ENCODE assay signal across 8 mouse cellular contexts in genomic region chr9:118926688-118927321, GRCm38 (mm10). TPM values are rescaled to one million over a fixed set of nuclear protein-coding genes. Genes with fewer than 3 reads are reported as not detected.
DNase-seq lines count a peak whose midpoint lies in the region; ATAC-seq and TF ChIP-seq lines count a peak whose summit lies in the region.

No protein-coding gene starts in this region.

- H3K9me3 ChIP-seq in ES-E14 (ENCODE audit: control insufficient read depth, insufficient read depth, low read depth, low read length), result no peaks in the 10 kb centered on the region
- no peaks in the 10 kb centered on the region for H3K9me3 ChIP-seq in forebrain, embryonic 13.5 days (replicated peaks)
- H3K9me3 ChIP-seq in hindbrain, embryonic 12.5 days (replicated peaks), result no peaks in the 10 kb centered on the region
- no peaks in the 10 kb centered on the region for H3K9me3 ChIP-seq in lung, postnatal 0 days (ENCODE audit: low read length)

- H3K9ac ChIP-seq in ES-E14 (ENCODE audit: insufficient read depth, low read depth, low read length, poor library complexity, severe bottlenecking), result peak overlapping the region; percentile 72
- H3K9ac ChIP-seq in forebrain, embryonic 13.5 days, result peak overlapping the region; percentile 85
- H3K9ac ChIP-seq in hindbrain, embryonic 12.5 days, result peak overlapping the region; percentile 87
- H3K9ac ChIP-seq in lung, postnatal 0 days (replicated peaks; ENCODE audit: low read depth), result peak overlapping the region; percentile 73

- DNase-seq in ES-E14 (ENCODE audit: low read depth, low spot score), result no peak
- DNase-seq in adrenal gland, postnatal 36 days, result peak; percentile 60 to 79
- DNase-seq in layer of hippocampus, postnatal 25 days (ENCODE audit: extremely low spot score in 1 of 2, low spot score in 1 of 2), result peak; percentile 65 to 68
- DNase-seq in lung, postnatal 0 days (ENCODE audit: low spot score), result peak; percentile 54
- peak; percentile 87 for DNase-seq in right cerebral cortex, postnatal 10 days (ENCODE audit: low spot score in 2 of 2)
- DNase-seq in natural killer cell, adult 2 months (ENCODE audit: low spot score in 2 of 2), result no peak

- TF ChIP-seq CTCF in lung, postnatal 0 days (IDR thresholded peaks at IDR 0.05), result no peak; the same call in 1 of the 2 replicates

- H3K27ac ChIP-seq in ES-E14 (ENCODE audit: insufficient read depth, low read depth, low read length, poor library complexity, severe bottlenecking), result no peak overlapping the region
- peak overlapping the region; percentile 80 for H3K27ac ChIP-seq in forebrain, embryonic 13.5 days
- H3K27ac ChIP-seq in hindbrain, embryonic 12.5 days, result peak overlapping the region; percentile 79
- peak overlapping the region; percentile 95 for H3K27ac ChIP-seq in lung, postnatal 0 days (ENCODE audit: low read length)

- H3K27me3 ChIP-seq in forebrain, embryonic 13.5 days, result no peaks in the 10 kb centered on the region
- peaks cover 6% of the 10 kb centered on the region; the same call in 1 of the 2 replicates for H3K27me3 ChIP-seq in hindbrain, embryonic 12.5 days
- no peaks in the 10 kb centered on the region for H3K27me3 ChIP-seq in lung, postnatal 0 days (replicated peaks; ENCODE audit: insufficient read depth, low read length)

- peak; percentile 17 for ATAC-seq in forebrain, embryonic 13.5 days
- ATAC-seq in hindbrain, embryonic 12.5 days (ENCODE audit: low FRiP score), result peak; percentile 32
- ATAC-seq in lung, postnatal 0 days, result peak; percentile 8

- H3K4me3 ChIP-seq in ES-E14 (ENCODE audit: insufficient read depth in 1 of 2, low read depth in 1 of 2, low read length in 2 of 2, poor library complexity in 1 of 2, severe bottlenecking in 1 of 2), result peak overlapping the region; percentile 49 to 88
- H3K4me3 ChIP-seq in forebrain, embryonic 13.5 days, result peak overlapping the region; percentile 80
- peak overlapping the region; percentile 84 for H3K4me3 ChIP-seq in hindbrain, embryonic 12.5 days
- H3K4me3 ChIP-seq in lung, postnatal 0 days (ENCODE audit: low read depth, low read length), result peak overlapping the region; percentile 72

- H3K36me3 ChIP-seq in ES-E14 (ENCODE audit: control insufficient read depth, insufficient read depth, low read length, poor library complexity, severe bottlenecking), result no peaks in the 10 kb centered on the region
- H3K36me3 ChIP-seq in forebrain, embryonic 13.5 days (ENCODE audit: poor library complexity, severe bottlenecking), result no peaks in the 10 kb centered on the region
- no peaks in the 10 kb centered on the region for H3K36me3 ChIP-seq in hindbrain, embryonic 12.5 days
- H3K36me3 ChIP-seq in lung, postnatal 0 days (ENCODE audit: insufficient read depth, low read length), result no peaks in the 10 kb centered on the region; the same call in 1 of the 2 replicates

- peak overlapping the region; percentile 97 for H3K4me2 ChIP-seq in forebrain, embryonic 13.5 days
- H3K4me2 ChIP-seq in hindbrain, embryonic 12.5 days (replicated peaks), result peak overlapping the region; percentile 98
- H3K4me2 ChIP-seq in lung, postnatal 0 days (replicated peaks; ENCODE audit: low read depth, low read length), result peak overlapping the region; percentile 95

- in situ Hi-C loops in ES-E14 (cut with MboI; ENCODE audit: low sequenced_read_pairs in 2 of 2, unreplicated experiment in 2 of 2), result no loop called here

- WGBS in forebrain, embryonic 13.5 days, result 4% methylated on average over 39 of the region's 68 CpGs
- 4% methylated on average over 53 of the region's 68 CpGs for WGBS in hindbrain, embryonic 12.5 days
- WGBS in lung, postnatal 0 days, result under 1% methylated on average over 40 of the region's 68 CpGs

- TF ChIP-seq EP300 in lung, postnatal 0 days (IDR thresholded peaks at IDR 0.05), result no peak

- H3K4me1 ChIP-seq in ES-E14 (ENCODE audit: control insufficient read depth in 2 of 2, insufficient read depth in 2 of 2, low read length in 2 of 2, poor library complexity in 1 of 2), result peaks cover 0 to 6% of the 10 kb centered on the region in 2 experiments; a peak in 1 of 4 replicates
- H3K4me1 ChIP-seq in forebrain, embryonic 13.5 days, result peaks cover 36% of the 10 kb centered on the region
- H3K4me1 ChIP-seq in hindbrain, embryonic 12.5 days, result peaks cover 27% of the 10 kb centered on the region
- peaks cover 20% of the 10 kb centered on the region; the same call in 1 of the 2 replicates for H3K4me1 ChIP-seq in lung, postnatal 0 days (ENCODE audit: insufficient read depth, low read depth, low read length)

TF ChIP-seq in ES-E14, 5 proteins besides CTCF, POLR2A, EP300 and RAD21:
- TF ChIP-seq MAFK (IDR thresholded peaks at IDR 0.05; ENCODE audit: insufficient read depth, low read depth, low read length) (no peak), CHD2 (IDR thresholded peaks at IDR 0.05; ENCODE audit: low read depth, low read length) (no peak), HCFC1 (IDR thresholded peaks at IDR 0.05; ENCODE audit: borderline replicate concordance, insufficient read depth, low read length) (no peak), ZNF384 (IDR thresholded peaks at IDR 0.05; ENCODE audit: low read depth, low read length) (no peak), ZC3H11A (IDR thresholded peaks at IDR 0.05; ENCODE audit: borderline replicate concordance, low read depth, low read length) (no peak)

RNA-seq across cellular contexts. Expression of gene Ctdspl, which starts 0.6 kb away (rescaled TPM):
- total RNA-seq in ES-E14 (2012; rRNA removed), result 2.9 and 3.3 TPM in 2 replicates
- 10 to 100 TPM; 30.4 to 32.8 TPM for total RNA-seq in adrenal gland, postnatal 36 days (2021)
- polyA plus RNA-seq in forebrain, embryonic 13.5 days (2015; fragmentation: Nextera tagmentation; extraction: Ambion mirVana), result 6.8 and 8.0 TPM in 2 replicates
- polyA plus RNA-seq in hindbrain, embryonic 12.5 days (2016; fragmentation: Nextera tagmentation; extraction: Ambion mirVana), result 8.1 and 11.7 TPM in 2 replicates
- 10 to 100 TPM; 23.7 to 24.4 TPM for total RNA-seq in layer of hippocampus, postnatal 25 days (2021)
- 27.8 and 29.9 TPM in 2 replicates for polyA plus RNA-seq in lung, postnatal 0 days (2015; fragmentation: Nextera tagmentation; extraction: Ambion mirVana)

Comparison
In these comparisons a context has a peak if more than half of its experiments do, and no peak if none do; other contexts are left out.
1. DNase-seq: peak in adrenal gland, postnatal 36 days (2 of 2), layer of hippocampus, postnatal 25 days (2 of 2), lung, postnatal 0 days (single experiment) and right cerebral cortex, postnatal 10 days (2 of 2); none in ES-E14 (single experiment) and natural killer cell, adult 2 months (0 of 2).
2. Peak in every context shown above with its lines, with median percentiles within 50 percentile points of each other: H3K4me3 ChIP-seq, H3K9ac ChIP-seq, ATAC-seq and H3K4me2 ChIP-seq.